Mouse (Mus musculus) kidney, adult 2 months (tissue): ENCODE results near the gene Olfr214. TPM values are rescaled to one million over a fixed set of nuclear protein-coding genes. Genes with fewer than 3 reads are reported as not detected.
"Not testable (repeated sequence)": the region's sequence is repeated elsewhere in the genome, so short reads cannot be mapped to it uniquely, and the experiment has no call there.

ENCODE experiments used
- DNase-seq: peaks from one replicate; pipeline ENCODE4 v3.0.0; 2021
- H3K27ac ChIP-seq: fragments of 200-500 bp; 2 replicates; pipeline ENCODE4 v1.5.1; 2012; ENCODE audit warnings: low read depth, low read length, control low read depth, inconsistent platforms; ENCODE audit not compliant: insufficient read depth
- H3K27me3 ChIP-seq: fragments of 200-500 bp; replicated peaks from 2 replicates; pipeline ENCODE4 v1.6.1; 2012; ENCODE audit warnings: mild to moderate bottlenecking, moderate library complexity, low read length, inconsistent platforms; ENCODE audit not compliant: control insufficient read depth, insufficient read depth
- H3K36me3 ChIP-seq: fragments of 200-500 bp; 2 replicates; pipeline ENCODE4 v1.6.1; 2012; ENCODE audit warnings: mild to moderate bottlenecking, moderate library complexity, low read length, inconsistent platforms; ENCODE audit not compliant: control insufficient read depth, insufficient read depth
- H3K4me1 ChIP-seq: fragments of 200-500 bp; 2 replicates; pipeline ENCODE4 v1.6.1; 2011; ENCODE audit warnings: low read length; ENCODE audit not compliant: control insufficient read depth, insufficient read depth
- H3K4me3 ChIP-seq: fragments of 200-500 bp; 2 replicates; pipeline ENCODE4 v1.5.1; 2011; ENCODE audit warnings: mild to moderate bottlenecking, low read depth, low read length, control low read depth; ENCODE audit not compliant: insufficient read depth
- CTCF ChIP-seq: fragments of 200-500 bp; conservative IDR thresholded peaks from 2 replicates; pipeline ENCODE4 v1.5.1; 2011; ENCODE audit warnings: low read depth, mild to moderate bottlenecking, control low read depth, low read length, moderate library complexity, mixed read lengths; ENCODE audit not compliant: insufficient read depth, insufficient read length
- POLR2A ChIP-seq: fragments of 200-500 bp; IDR thresholded peaks from one replicate; pipeline ENCODE4 v1.6.1; 2011; ENCODE audit warnings: low read depth, low read length, control low read depth
- WGBS: fragments of 180-500 bp; shearing (Covaris S2); methylation state at CpG from one replicate; pipeline ENCODE4 v1.1.7; 2018; 5-methylcytosine and 5-hydroxymethylcytosine counted together
- polyA plus RNA-seq: library from polyadenylated mRNA; depleted of rRNA; stranded (reverse); fragments of >200 nt; gene quantifications from 2 replicates; pipeline ENCODE4 v1.2.3, GENCODE M21; 2012; rRNA removed

Gene Olfr214
- polyA plus RNA-seq, 1 experiment = not detected

- no peak within 1 kb of the TSS for H3K27ac ChIP-seq
- H3K36me3 ChIP-seq = no peaks in the 10 kb centered on the region
- TF ChIP-seq POLR2A (no peak), CTCF (no peak)
- no peak for DNase-seq
- no peaks in the 10 kb centered on the region for H3K4me1 ChIP-seq
- H3K27me3 ChIP-seq = no peaks in the 10 kb centered on the region
- 82% methylated on average over 4 of the region's 4 CpGs for WGBS
- H3K4me3 ChIP-seq = no peak within 1 kb of the TSS
Measured at GRCm38 (mm10) chr6:116584095-116584494, 30.1 kb downstream of the Olfr214 start, which contains the start of gene Olfr215. Gene Olfr215 (minus strand): TSS chr6:116584195.

GRCm38 (mm10) chr6:116600969-116601368 is 46.9 kb downstream of the Olfr214 start:
- H3K36me3 ChIP-seq, DNase-seq, H3K4me3 ChIP-seq, H3K27me3 ChIP-seq, H3K4me1 ChIP-seq, H3K27ac ChIP-seq: not testable (repeated sequence)

DNA sequence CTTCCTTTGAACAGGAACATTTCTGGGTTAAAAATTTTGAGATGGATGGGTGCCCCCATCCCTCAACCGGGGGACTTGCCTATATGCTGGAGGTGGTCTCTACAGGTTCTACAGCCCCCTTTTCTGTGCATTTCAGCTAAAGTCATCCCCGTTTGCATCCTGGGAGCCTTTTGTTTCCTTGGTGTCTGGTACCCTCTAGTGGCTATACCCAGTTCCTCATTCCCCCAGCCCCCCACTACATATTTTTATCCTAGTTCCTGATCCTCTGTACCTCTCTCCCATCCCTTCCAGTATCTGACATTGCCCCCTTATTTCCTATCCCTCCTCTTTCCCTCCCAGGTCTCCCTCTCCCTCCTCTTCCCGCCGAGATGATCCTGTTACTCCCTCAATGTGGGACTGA is 53.2 kb downstream of the Olfr214 start:
- no peak for DNase-seq
- no peak overlapping the region for H3K27ac ChIP-seq
- H3K27me3 ChIP-seq = no peaks in the 10 kb centered on the region
- H3K4me3 ChIP-seq = no peak overlapping the region
- no peaks in the 10 kb centered on the region for H3K36me3 ChIP-seq
- H3K4me1 ChIP-seq = no peaks in the 10 kb centered on the region
- 38% methylated on average over 4 of the region's 4 CpGs for WGBS
- TF ChIP-seq POLR2A (no peak), CTCF (no peak)

Other genes with a start within 250 kb of the Olfr214 start
- 112 and 126 TPM in 2 replicates for gene March8, start 216.2 kb upstream of the Olfr214 start, polyA plus RNA-seq
- gene Alox5, start 93.1 kb upstream of the Olfr214 start, polyA plus RNA-seq = 0.45 and 1.2 TPM in 2 replicates
- gene Olfr211, start 65.1 kb upstream of the Olfr214 start, polyA plus RNA-seq = not detected in 2 replicates
- gene Olfr212, start 47.7 kb upstream of the Olfr214 start, polyA plus RNA-seq = not detected in 2 replicates
- gene Olfr213, start 15.8 kb upstream of the Olfr214 start, polyA plus RNA-seq = not detected in 2 replicates
- 0.20 TPM in 1 of 2 replicates, not detected in the other for gene Gm5580, start 3.1 kb upstream of the Olfr214 start, polyA plus RNA-seq
- not detected in 2 replicates for gene Olfr215, start 30.0 kb downstream of the Olfr214 start, polyA plus RNA-seq
- 15.8 and 22.0 TPM in 2 replicates for gene Zfp422, start 74.8 kb downstream of the Olfr214 start, polyA plus RNA-seq
- 14.3 and 17.8 TPM in 2 replicates for gene Depp1, start 96.4 kb downstream of the Olfr214 start, polyA plus RNA-seq
- 3.3 and 4.1 TPM in 2 replicates for gene Rassf4, start 119.7 kb downstream of the Olfr214 start, polyA plus RNA-seq
- gene Tmem72, start 162.7 kb downstream of the Olfr214 start, polyA plus RNA-seq = 13.4 and 19.2 TPM in 2 replicates